Mouse (Mus musculus) heart, embryonic 12.5 days (tissue): ENCODE results near the gene Ppip5k2. TPM values are rescaled to one million over a fixed set of nuclear protein-coding genes. Genes with fewer than 3 reads are reported as not detected.

Experiments used
- ATAC-seq: fragments of 200-750 bp; cut with Nextera tagmentation; 2 replicates; pipeline ENCODE4 v1.8.0; 2017; ENCODE audit warnings: moderate TSS enrichment, moderate library complexity; ENCODE audit not compliant: insufficient number of reproducible peaks, low FRiP score
- H3K27ac ChIP-seq: fragments of 300-500 bp; sonication (generic); 2 replicates; pipeline ENCODE4 v1.5.1; 2016; ENCODE audit warnings: mild to moderate bottlenecking, moderate library complexity; ENCODE audit not compliant: poor library complexity, severe bottlenecking
- H3K27me3 ChIP-seq: fragments of 300-500 bp; sonication (generic); replicated peaks from 2 replicates; pipeline ENCODE4 v1.6.1; 2016; ENCODE audit warnings: mild to moderate bottlenecking, moderate library complexity
- H3K36me3 ChIP-seq: fragments of 300-500 bp; sonication (generic); 2 replicates; pipeline ENCODE4 v1.6.1; 2016; ENCODE audit warnings: mild to moderate bottlenecking, moderate library complexity
- H3K4me1 ChIP-seq: fragments of 300-500 bp; sonication (generic); replicated peaks from 2 replicates; pipeline ENCODE4 v1.6.1; 2016; ENCODE audit warnings: mild to moderate bottlenecking
- H3K4me2 ChIP-seq: fragments of 300-500 bp; sonication (generic); 2 replicates; pipeline ENCODE4 v1.6.1; 2016; ENCODE audit warnings: mild to moderate bottlenecking, moderate library complexity
- H3K4me3 ChIP-seq: fragments of 300-500 bp; sonication (generic); 2 replicates; pipeline ENCODE4 v1.5.1; 2016; ENCODE audit warnings: mild to moderate bottlenecking
- H3K9ac ChIP-seq: fragments of 300-500 bp; sonication (generic); 2 replicates; pipeline ENCODE4 v1.6.1; 2016; ENCODE audit warnings: mild to moderate bottlenecking, moderate library complexity
- H3K9me3 ChIP-seq: fragments of 300-500 bp; sonication (generic); replicated peaks from 2 replicates; pipeline ENCODE4 v1.6.1; 2016; ENCODE audit warnings: mild to moderate bottlenecking, moderate library complexity
- WGBS: fragments of 180-500 bp; shearing (Covaris S2); methylation state at CpG from one replicate; pipeline ENCODE4 v1.1.7; 2016; 5-methylcytosine and 5-hydroxymethylcytosine counted together
- polyA plus RNA-seq: library from polyadenylated mRNA; unstranded; fragments of >200 nt; fragmentation: Nextera tagmentation; extraction: Ambion mirVana; gene quantifications from 2 replicates; pipeline ENCODE4 v1.2.1, GENCODE M21; 2016

Ppip5k2 gene
- polyA plus RNA-seq, 1 experiment from 2014 or later = 50.9 TPM

DNA sequence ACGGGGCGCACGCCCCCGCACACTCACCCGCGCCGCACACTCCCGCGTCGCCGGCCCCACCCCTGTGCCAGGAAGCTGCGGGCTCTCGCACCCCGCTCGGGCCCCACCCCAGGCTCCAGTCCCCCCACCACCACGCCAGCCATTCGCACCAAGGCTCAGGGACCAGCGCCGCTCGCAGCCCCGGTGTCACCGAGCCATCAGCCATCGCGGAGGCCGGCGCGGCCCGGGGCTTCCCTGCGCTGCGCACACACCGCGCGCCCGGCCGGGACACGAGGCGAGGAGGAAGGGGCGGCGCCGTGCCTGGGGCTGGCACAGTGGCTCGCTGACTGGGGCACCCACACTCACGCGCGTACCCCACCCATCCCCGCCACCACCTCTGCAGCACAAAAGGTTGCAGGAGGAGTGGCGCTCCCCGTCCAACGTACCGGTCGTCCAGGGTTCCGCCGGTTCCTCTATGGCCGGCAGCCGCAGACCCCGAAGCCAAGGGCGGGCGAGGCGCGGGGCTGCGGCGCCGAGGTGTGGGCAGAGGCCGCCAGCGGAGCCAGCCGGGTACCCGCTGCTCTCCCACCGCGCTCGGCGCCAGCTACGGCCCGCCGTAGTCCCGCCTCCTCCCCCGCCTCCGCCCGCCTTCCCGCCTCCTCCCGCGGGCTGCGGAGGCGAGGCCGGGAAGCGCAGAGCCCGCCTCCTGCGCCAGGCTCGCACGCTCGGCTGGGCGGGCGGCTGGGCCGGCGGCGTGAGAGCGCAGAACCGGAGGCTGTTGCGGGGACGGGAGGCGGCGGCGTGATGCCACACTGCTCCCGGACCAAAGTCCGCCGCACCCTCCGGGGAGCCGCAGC is 108.6 kb downstream of the Ppip5k2 start, which contains the start of gene D1Ertd622e:
TSS of gene D1Ertd622e (minus strand) at position 669 of the 836 bp plus-strand sequence.
- Histone ChIP-seq H3K4me1 (peaks cover 10% of the 10 kb centered on the region), H3K36me3 (no peaks in the 10 kb centered on the region), H3K4me2 (peak within 1 kb of the TSS; percentile 96), H3K27ac (peak within 1 kb of the TSS; percentile 79), H3K4me3 (peak within 1 kb of the TSS; percentile 91), H3K9ac (peak within 1 kb of the TSS; percentile 81), H3K27me3 (no peaks in the 10 kb centered on the region), H3K9me3 (no peaks in the 10 kb centered on the region)
- under 1% methylated on average over 85 of the region's 106 CpGs for WGBS
- ATAC-seq = peak; percentile 90

DNA sequence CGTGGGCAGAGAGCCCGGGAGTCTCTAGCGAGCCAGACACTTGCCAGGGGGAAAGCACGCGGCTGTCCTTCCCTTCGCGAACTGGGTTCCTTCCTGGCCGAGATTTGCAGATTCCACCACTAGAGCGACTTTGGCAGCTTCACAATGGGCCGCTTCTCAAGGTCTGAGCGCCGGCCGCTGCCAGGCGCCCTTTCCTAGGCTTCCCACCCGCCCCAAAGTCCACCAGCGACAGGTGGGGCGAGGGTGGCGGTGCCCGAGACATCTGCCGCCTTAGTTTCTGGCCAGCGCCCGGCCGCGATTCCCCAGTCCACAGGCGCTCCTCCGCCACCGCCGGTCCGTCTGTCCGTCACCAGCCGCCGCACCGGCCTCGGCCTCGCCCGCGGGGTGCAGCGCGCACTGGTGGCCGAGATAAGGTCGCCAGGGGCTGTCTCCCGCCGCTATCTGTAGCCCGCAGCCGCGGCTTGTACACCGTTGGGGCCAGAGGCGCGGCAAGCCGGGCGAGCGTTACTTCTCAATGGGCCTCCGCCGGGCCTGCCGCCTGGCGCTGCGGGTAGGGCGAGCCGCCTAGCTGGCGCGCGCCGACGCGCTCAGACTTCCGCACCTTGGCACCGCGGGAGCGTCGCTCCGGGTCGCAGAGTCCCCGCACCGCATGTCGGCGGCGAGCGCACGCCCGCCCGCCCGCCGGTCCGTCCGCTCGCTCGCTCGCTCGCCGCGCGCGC is 109.4 kb downstream of the Ppip5k2 start:
- H3K36me3 ChIP-seq = no peaks in the 10 kb centered on the region
- peak overlapping the region; percentile 91 for H3K4me3 ChIP-seq
- H3K27ac ChIP-seq = peak overlapping the region; percentile 75
- H3K9me3 ChIP-seq = no peaks in the 10 kb centered on the region
- peak overlapping the region; percentile 96 for H3K4me2 ChIP-seq
- peak overlapping the region; percentile 81 for H3K9ac ChIP-seq
- WGBS = under 1% methylated on average over 91 of the region's 93 CpGs
- H3K27me3 ChIP-seq = no peaks in the 10 kb centered on the region
- peaks cover 10% of the 10 kb centered on the region for H3K4me1 ChIP-seq
- ATAC-seq = peak; percentile 81

DNA sequence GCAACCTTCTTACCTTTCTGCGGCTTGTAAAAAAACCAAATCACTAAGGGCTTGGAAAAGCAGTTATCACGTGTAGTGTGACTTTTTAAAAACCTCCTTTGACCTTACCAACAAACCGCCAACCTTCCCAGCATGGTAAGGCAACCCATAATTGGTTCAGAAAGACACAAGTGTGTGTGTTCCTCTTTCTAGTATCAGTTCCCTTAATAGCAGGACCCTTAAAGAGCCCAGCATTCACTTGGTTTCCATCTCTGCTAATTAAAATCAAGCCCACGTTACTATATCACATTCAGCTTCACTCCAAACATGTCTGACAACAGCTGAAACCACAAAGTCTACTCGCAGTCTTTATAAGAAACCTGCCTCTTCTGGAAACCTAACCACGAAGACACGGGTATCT is 110.8 kb downstream of the Ppip5k2 start:
- peaks cover 10% of the 10 kb centered on the region for H3K4me1 ChIP-seq
- H3K36me3 ChIP-seq = no peaks in the 10 kb centered on the region
- no peak overlapping the region for H3K4me3 ChIP-seq
- H3K4me2 ChIP-seq = peak overlapping the region; percentile 23; the same call in 1 of the 2 replicates
- no peaks in the 10 kb centered on the region for H3K27me3 ChIP-seq
- H3K9me3 ChIP-seq = no peaks in the 10 kb centered on the region
- ATAC-seq = no peak
- H3K27ac ChIP-seq = no peak overlapping the region
- WGBS = 70% methylated on average over 7 of the region's 7 CpGs
- no peak overlapping the region for H3K9ac ChIP-seq

DNA sequence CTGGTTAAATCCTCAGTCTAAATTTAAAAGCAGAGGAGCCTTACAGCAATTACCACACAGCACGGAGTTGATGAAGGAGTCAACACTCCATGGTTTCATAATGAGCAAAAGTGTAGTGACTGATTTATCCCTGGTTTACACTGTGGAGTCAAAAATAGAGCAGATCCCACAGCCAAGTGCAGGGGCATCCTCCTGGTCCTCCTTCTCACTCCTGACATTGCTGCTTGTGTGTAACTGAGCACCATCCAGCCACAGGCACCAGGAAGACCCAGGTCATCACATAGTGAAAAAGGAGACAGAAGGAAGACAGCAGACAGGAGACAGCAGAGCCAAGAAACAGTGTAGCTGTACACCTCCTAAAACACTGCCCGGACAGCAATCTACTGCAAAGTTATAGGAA is 112.4 kb downstream of the Ppip5k2 start:
- no peak overlapping the region for H3K9ac ChIP-seq
- H3K27ac ChIP-seq = no peak overlapping the region
- no peak overlapping the region for H3K4me2 ChIP-seq
- WGBS = 85% methylated on average over 2 of the region's 2 CpGs
- H3K4me3 ChIP-seq = no peak overlapping the region
- no peaks in the 10 kb centered on the region for H3K27me3 ChIP-seq
- H3K4me1 ChIP-seq = peaks cover 10% of the 10 kb centered on the region
- H3K9me3 ChIP-seq = no peaks in the 10 kb centered on the region
- no peaks in the 10 kb centered on the region for H3K36me3 ChIP-seq
- ATAC-seq = no peak

DNA sequence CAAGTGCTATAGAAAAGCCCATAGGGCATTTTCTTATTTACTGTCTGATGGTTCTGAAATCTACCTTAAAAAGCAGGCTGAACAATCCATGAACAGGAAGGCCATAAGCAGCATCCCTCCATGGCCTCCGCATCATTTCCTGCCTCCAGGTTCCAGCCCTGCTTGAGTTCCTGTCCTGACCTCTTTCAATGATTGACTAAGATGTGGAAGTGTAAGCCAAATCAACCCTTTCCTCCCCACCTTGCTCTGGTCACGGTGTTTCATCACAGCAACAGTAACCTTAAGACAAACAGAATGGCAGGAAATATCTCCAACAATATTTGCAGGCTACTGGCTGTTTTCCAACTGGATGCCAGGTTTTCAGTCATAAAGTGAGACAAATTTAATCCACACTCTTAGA is 113.0 kb downstream of the Ppip5k2 start:
- H3K4me1 ChIP-seq = peaks cover 7% of the 10 kb centered on the region
- ATAC-seq = no peak
- H3K27ac ChIP-seq = no peak overlapping the region
- no peak overlapping the region for H3K9ac ChIP-seq
- H3K27me3 ChIP-seq = no peaks in the 10 kb centered on the region
- H3K4me3 ChIP-seq = no peak overlapping the region
- 68% methylated on average over 2 of the region's 2 CpGs for WGBS
- H3K9me3 ChIP-seq = no peaks in the 10 kb centered on the region
- H3K36me3 ChIP-seq = no peaks in the 10 kb centered on the region
- no peak overlapping the region for H3K4me2 ChIP-seq

Other genes starting within 250 kb of the Ppip5k2 start
- gene D1Ertd622e, start 108.3 kb downstream of the Ppip5k2 start, polyA plus RNA-seq = 9.3 and 11.4 TPM in 2 replicates
- gene Gin1, start 239 bp downstream of the Ppip5k2 start, polyA plus RNA-seq = 17.1 and 17.8 TPM in 2 replicates